Mouse (Mus musculus) mouse trophoblast stem cell (cell line): ENCODE measurements around the gene Cenpt.

Source experiments
- in situ Hi-C, 2 experiments: fragments of 300-500 bp; cut with MseI, MboI; formaldehyde crosslinking; loops; 2 replicates in 1 of 2; 3 replicates in 1 of 2; pipeline ENCODE4 v1.15.1; 2025

Gene Cenpt

DNA sequence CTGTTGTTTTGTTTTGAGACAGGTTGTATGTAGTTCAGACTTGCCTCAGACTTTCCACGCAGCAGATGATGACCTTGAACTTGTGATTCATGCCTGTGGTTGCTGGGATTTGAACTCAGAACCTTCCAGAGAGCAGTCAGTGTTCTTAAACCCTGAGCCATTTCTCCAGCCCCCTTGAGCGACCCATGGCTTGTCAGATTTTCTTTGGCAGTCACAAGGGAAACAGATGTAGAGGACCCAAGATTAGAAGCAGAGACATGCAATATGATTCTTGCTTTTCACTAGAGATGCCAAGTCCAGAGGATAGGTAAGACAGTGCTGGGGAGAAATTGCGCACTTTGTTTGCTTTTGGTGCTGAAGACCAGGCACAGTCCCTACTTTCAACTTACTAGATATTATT lies at the start of gene Cenpt:
Gene Cenpt (minus strand): TSS at position 101 of the 400 bp plus-strand sequence.
- in situ Hi-C loops = no loop called here

DNA sequence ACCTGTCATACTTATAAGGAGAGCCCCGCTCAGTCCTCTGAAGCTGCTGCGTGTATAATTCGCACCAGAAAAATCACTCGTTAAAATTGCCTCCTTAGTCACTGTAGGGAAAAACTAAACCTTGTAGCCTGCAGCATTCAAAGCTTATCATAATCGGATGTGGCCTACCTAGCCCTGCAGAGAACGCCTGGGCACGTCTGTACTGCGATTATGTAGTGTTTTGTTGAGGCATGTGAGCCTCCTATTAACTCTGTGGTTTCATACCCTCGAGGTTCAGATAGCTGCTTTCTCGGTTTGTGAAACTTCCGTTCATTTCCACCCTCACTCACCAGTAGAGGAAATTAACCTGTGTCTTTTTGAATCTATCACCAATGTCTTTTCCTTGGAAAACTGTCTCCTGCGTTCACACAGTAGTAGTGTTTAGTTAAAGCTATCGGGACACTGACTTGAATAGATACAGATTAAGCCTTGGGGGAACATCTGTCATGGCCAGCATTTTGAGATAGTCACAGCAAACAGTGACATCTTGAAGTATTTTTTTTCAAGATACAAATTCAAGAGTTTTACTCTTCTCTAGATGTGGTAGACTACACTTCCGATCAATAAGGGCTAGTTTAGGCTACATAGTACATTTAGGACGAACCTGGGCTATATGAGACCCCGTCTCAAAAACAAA lies 48.0 kb upstream of the Cenpt start:
- in situ Hi-C loops = no loop called here

DNA sequence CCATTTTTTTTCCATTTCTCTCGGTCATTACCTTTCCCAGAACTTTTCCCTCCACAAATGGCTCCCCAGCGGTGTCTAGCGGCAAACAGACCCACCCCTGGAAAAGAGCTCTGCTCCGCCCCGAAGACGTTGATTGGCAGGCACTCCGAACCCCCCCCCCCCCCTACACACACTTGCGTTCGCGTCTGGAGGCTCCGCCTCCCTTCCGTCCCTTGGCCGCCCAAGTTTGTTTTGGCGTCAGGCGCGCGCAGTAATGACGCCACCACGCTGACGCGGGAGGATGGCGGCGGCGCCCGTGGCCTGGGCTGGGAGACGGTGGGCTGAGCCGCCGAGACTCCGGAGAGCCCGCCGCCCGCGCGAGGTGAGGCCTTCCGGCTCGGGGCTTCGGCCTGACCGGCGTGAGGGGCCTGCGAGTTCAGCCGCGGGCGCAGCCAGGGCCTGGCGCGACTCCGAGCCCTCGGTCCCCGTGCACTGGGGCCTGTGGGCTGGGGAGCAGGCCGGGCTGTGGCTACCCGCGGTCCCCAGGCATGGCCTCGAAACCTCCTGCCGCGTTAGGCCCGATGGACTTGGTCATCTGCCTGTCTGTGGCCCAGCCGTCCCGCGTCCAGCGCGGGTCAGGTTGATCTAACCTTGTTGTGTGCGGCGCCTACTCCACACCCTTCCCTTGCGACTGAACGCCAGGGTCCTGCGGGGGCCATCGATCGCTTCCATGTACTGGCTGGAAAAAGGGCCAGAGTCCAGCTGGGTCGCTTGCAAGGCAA lies 47.3 kb upstream of the Cenpt start, which contains the start of gene Pskh1:
Gene Pskh1 (plus strand): TSS at position 262 of the 761 bp plus-strand sequence.
- in situ Hi-C loops = no loop called here

GRCm38 (mm10) chr8:105897801-105898480 lies 44.9 kb upstream of the Cenpt start:
- in situ Hi-C loops = no loop called here

DNA sequence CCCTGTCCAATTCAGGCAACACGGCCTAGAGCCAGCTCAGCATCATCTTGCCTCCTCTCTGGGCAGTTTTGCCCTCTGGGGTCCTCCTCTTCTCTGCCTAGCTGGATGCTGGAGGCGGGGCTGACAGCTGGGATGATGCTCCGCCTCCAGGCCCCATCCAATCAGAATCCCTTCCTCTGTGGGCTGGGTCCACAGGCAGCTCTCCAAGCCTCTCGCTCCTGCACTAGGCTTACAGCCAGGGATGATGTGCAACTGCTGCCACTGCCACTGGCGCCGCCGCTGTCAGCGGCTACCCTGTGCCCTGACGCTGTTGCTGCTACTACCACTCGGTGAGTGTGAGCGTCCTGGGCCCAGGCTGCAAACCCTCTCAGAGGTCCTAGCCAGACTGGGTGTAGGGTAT lies 40.3 kb upstream of the Cenpt start, which contains the start of gene Nrn1l:
Gene Nrn1l (plus strand): TSS at position 229 of the 400 bp plus-strand sequence.
- in situ Hi-C loops = no loop called here

DNA sequence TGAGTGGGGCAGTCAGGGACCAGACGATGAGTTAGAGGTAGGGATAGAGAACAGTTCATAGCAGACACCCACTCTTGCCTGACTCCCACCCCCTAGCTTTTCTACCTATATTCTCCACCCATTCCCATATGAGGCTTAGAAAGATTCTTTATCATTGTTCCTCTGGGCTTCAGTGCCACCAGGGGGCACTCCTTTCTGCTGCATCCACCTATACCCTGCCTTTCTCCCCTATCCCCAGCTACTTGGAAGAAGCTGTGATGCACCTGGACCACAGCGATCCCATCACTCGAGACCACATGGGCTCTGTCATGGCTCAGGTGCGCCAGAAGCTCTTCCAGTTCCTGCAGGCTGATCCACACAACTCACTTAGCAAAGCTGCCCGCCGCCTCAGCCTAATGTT lies 39.4 kb upstream of the Cenpt start:
- in situ Hi-C loops = no loop called here

GRCm38 (mm10) chr8:105890870-105891269 lies 37.8 kb upstream of the Cenpt start:
- in situ Hi-C loops = no loop called here

DNA sequence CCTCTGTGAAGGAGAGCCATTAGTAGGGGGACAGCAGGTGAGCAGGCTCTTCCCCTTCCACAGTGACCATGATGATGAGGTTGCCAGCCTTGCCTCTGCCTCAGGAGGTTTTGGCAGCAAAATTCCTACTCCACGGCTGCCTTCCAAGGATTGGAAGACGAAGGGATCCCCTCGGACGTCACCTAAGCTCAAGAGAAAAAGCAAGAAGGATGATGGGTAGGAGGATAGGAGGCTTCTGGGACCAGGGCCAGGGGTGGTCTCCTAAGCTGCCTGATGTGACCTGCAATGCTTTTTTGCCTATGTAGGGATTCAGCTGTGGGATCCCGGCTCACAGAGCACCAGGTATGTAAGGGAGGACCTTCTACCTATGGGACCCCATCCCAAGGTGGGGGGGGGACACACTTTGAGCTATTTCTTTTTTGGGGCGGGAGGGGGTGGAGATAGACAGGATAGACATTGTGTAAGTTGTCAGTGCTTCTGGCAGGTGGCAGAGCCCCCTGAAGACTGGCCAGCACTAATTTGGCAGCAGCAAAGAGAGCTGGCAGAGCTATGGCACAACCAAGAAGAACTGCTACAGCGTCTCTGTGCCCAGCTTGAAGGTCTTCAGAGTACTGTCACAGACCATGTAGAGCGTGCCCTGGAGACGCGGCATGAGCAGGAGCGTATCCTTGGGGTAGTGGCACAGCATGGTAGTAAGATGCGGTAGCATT lies 36.8 kb upstream of the Cenpt start:
- in situ Hi-C loops = no loop called here

DNA sequence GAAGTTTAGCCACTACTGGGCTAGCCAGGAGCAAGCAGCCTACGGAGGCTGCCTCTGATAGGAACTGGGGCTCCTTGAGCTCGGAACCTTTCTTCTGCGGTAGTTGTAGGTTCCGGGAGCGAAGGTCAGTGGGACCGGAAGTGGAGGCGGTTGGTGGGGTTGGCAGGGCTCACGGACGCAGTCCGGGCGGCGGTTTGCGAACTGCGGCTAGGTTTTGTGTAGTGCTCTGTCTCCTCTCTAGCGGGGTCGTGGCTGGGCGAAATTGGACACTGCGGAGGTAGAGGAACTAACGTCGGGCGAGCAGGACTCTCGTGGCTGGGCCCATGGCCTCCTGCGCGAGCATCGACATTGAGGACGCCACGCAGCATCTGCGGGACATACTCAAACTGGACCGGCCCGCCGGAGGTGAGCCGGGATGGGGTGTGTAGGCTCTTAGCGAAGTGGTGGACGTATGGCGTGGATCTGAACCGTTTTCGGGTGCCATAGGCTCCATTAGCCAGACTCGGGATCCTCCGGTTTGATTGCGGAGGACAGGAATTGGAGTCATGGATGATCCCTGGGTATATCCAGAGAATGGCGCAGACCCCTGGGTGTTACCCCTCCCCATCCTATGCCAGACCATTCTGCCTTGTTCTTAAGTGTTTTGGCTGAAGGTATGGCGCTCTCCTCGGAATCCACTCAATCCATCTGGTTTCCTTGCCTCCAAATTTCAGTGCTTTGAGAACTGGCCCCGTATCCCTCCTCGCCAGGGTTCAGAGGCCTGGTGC lies 27.9 kb upstream of the Cenpt start, which contains the start of gene Edc4:
Gene Edc4 (plus strand): TSS at position 128 of the 767 bp plus-strand sequence.
- in situ Hi-C loops = no loop called here

GRCm38 (mm10) chr8:105874301-105874700 lies 21.2 kb upstream of the Cenpt start:
- in situ Hi-C loops = no loop called here

GRCm38 (mm10) chr8:105866364-105867029 lies 13.4 kb upstream of the Cenpt start:
- in situ Hi-C loops = no loop called here

DNA sequence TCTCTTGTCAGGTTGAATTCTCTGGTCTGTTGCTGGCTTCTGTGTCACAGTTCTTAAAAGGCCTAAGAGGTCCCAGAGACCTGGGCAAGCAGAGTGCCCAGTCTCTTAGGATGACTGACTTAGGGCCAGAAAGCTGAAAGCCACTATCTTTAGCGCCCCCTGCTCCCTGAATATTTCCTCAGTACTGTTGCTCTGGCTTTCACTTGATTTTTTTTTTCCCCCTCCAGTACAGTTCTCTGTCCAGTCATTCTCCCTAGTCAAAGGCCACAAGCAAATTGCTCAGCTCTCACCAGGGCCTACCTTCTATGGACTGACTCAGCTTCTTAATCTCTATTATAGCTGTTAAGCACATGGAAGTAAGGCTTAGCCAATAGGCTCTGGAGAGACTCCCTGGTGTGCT lies 8.9 kb upstream of the Cenpt start:
- in situ Hi-C loops = no loop called here

DNA sequence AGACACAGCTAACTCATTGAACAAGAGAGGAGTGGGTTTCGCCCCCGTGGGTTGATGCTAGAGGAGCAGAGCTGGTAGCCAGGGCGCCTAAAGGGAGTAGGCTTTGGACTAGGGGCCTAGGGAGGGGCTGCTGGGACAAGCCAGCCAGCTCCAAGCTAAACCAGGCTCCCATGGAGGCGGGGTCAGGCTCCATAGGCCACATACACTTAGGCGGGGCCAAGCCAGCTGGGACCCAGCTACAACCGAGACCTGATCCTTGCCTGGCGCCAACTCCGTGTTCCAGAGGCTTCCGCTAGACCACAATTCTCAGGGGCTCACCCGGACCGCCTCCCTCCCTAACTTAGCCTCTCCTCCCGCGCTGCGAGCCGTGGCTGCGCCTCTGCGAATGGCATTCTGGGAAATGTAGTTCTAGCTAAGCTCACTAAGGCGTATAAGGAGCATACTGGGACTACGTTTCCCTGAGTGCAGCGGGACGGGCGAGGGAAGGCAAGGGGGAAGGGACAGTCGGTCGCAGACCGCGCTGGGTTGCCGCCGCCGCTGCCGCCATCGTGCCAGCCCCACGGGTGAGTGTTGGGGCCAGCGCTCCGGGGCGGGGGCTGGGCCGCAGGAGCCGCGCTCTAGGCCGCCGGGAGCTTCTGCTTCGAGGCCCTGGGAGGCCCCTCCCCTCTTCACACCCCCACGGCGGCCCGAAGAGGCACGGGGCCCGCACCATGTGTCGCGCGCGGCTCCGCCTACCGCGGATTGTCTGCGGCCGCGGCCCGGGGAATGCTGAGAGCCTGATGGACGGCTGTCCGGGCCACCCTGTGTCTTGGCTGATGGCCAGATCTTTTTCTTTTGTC lies 7.3 kb upstream of the Cenpt start, which contains the start of gene Nutf2:
Gene Nutf2 (plus strand): TSS at position 438 of the 839 bp plus-strand sequence.
- in situ Hi-C loops = no loop called here

GRCm38 (mm10) chr8:105859314-105859713 lies 6.2 kb upstream of the Cenpt start:
- in situ Hi-C loops = no loop called here

DNA sequence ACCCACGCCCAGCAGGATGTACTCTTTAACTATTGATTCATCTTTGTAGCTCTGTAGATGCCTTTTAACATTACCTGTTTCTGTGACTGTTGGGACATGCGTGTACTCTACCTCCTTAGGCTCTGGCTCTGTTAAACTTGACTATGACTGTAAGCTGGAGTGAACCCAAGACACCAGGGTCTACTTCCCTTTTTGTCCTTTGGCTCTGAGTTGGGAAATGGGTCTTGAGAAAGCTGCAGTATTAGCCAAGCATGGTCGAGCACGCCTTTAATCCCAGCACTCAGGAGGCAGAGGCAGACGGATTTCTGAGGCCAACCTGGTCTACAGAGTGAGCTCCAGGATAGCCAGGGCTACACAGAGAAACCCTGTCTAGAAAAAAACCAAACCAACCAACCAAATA lies 5.4 kb upstream of the Cenpt start:
- in situ Hi-C loops = no loop called here

- in situ Hi-C loops = no loop called here
Measured at GRCm38 (mm10) chr8:105856168-105856835, 3.2 kb upstream of the Cenpt start.

DNA sequence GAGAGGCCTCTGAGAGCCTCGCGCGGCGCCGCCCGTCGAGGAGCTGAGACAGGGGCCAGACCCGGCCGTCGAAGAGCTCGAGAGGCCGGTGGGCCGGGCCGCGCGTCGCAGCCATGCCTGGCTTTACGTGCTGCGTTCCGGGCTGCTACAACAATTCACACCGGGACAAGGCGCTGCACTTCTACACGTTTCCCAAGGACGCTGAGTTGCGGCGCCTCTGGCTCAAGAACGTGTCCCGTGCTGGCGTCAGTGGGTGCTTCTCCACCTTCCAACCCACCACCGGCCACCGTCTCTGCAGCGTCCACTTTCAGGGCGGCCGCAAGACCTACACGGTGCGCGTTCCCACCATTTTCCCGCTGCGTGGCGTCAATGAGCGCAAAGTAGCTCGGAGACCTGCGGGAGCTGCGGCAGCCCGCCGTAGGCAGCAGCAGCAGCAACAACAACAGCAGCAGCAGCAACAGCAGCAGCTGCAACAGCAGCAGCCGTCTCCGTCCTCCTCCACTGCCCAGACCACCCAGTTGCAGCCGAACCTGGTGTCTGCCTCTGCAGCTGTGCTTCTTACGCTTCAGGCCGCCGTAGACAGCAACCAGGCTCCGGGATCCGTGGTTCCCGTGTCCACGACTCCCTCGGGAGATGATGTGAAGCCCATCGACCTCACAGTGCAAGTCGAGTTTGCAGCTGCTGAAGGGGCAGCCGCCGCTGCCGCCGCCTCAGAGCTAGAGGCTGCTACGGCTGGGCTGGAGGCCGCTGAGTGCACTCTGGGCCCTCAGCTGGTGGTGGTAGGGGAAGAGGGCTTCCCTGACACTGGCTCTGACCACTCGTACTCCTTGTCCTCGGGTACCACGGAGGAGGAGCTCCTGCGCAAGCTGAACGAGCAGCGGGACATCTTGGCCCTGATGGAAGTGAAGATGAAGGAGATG lies 2.4 kb upstream of the Cenpt start:
- in situ Hi-C loops = no loop called here

GRCm38 (mm10) chr8:105854715-105855216 lies 1.7 kb upstream of the Cenpt start, which contains the start of gene Thap11:
Thap11 (plus strand) TSS chr8:105855132.
- in situ Hi-C loops = no loop called here
